Mouse (Mus musculus) liver, adult 2 months (tissue): ENCODE measurements around the gene Cdk6. TPM values are rescaled to one million over a fixed set of nuclear protein-coding genes. Genes with fewer than 3 reads are reported as not detected.
"Not testable (repeated sequence)": the region's sequence is repeated elsewhere in the genome, so short reads cannot be mapped to it uniquely, and the experiment has no call there.

Experiments used
- DNase-seq: peaks from one replicate; pipeline ENCODE4 v3.0.0-alpha.2; 2011; ENCODE audit warnings: low read depth, low spot score; ENCODE audit errors: extremely low read depth
- H3K27ac ChIP-seq: fragments of 200-500 bp; replicated peaks from 2 replicates; pipeline ENCODE4 v1.5.1; 2012; ENCODE audit warnings: low read depth, mild to moderate bottlenecking, control low read depth, inconsistent platforms, low read length; ENCODE audit not compliant: insufficient read depth
- H3K27me3 ChIP-seq: fragments of 200-500 bp; 2 replicates; pipeline ENCODE4 v1.6.1; 2012; ENCODE audit warnings: mild to moderate bottlenecking, moderate library complexity, low read length, inconsistent platforms; ENCODE audit not compliant: control insufficient read depth, insufficient read depth
- H3K36me3 ChIP-seq: fragments of 200-500 bp; 2 replicates; pipeline ENCODE4 v1.6.1; 2012; ENCODE audit warnings: low read length, inconsistent platforms; ENCODE audit not compliant: control insufficient read depth, insufficient read depth
- H3K4me1 ChIP-seq: fragments of 200-500 bp; 2 replicates; pipeline ENCODE4 v1.6.1; 2011; ENCODE audit warnings: low read length; ENCODE audit not compliant: control insufficient read depth, insufficient read depth
- H3K4me3 ChIP-seq: fragments of 200-500 bp; 2 replicates; pipeline ENCODE4 v1.5.1; 2011; ENCODE audit warnings: low read depth, mild to moderate bottlenecking, control low read depth, low read length, moderate library complexity; ENCODE audit not compliant: insufficient read depth
- H3K79me2 ChIP-seq: fragments of 200-500 bp; 2 replicates; pipeline ENCODE4 v1.6.1; 2012; ENCODE audit warnings: inconsistent platforms, mild to moderate bottlenecking, low read length, moderate library complexity; ENCODE audit not compliant: control insufficient read depth, insufficient read depth
- H3K9ac ChIP-seq: fragments of 200-500 bp; 2 replicates; pipeline ENCODE4 v1.6.1; 2012; ENCODE audit warnings: low read depth, mild to moderate bottlenecking, control low read depth, inconsistent platforms, low read length
- CTCF ChIP-seq: fragments of 200-500 bp; IDR thresholded peaks from 2 replicates; pipeline ENCODE4 v1.5.1; 2011; ENCODE audit warnings: low read depth, low read length, control low read depth
- POLR2A ChIP-seq: fragments of 200-500 bp; IDR thresholded peaks from 2 replicates; pipeline ENCODE4 v1.6.1; 2011; ENCODE audit warnings: low read length, control low read depth; ENCODE audit not compliant: insufficient read depth; ENCODE audit errors: extremely low read depth
- WGBS: fragments of 180-500 bp; shearing (Covaris S2); methylation state at CpG from one replicate; pipeline ENCODE4 v1.1.7; 2018; 5-methylcytosine and 5-hydroxymethylcytosine counted together
- polyA plus RNA-seq: library from polyadenylated mRNA; depleted of rRNA; stranded (reverse); fragments of >200 nt; gene quantifications from 2 replicates; pipeline ENCODE4 v1.2.3, GENCODE M21; 2012
- total RNA-seq: library from RNA; depleted of rRNA; stranded (reverse); fragments of >200 nt; gene quantifications from 2 replicates; pipeline ENCODE4 v1.2.3, GENCODE M21; 2014

The Cdk6 gene
- total and polyA plus RNA-seq, 2 experiments = 6.1 to 9.9 TPM

- 97% methylated on average over 6 of the region's 6 CpGs for WGBS
- no peak overlapping the region for H3K9ac ChIP-seq
- H3K79me2 ChIP-seq = peaks cover 4% of the 10 kb centered on the region; the same call in 1 of the 2 replicates
- no peaks in the 10 kb centered on the region for H3K27me3 ChIP-seq
- no peak for TF ChIP-seq CTCF
- no peak for TF ChIP-seq POLR2A
- H3K27ac ChIP-seq = no peak overlapping the region
- H3K4me1 ChIP-seq = peaks cover 4% of the 10 kb centered on the region; the same call in 1 of the 2 replicates
- H3K4me3 ChIP-seq = no peak overlapping the region
- H3K36me3 ChIP-seq = no peaks in the 10 kb centered on the region
- DNase-seq = no peak
Observed at GRCm38 (mm10) chr5:3405503-3405902, 64.2 kb downstream of the Cdk6 start.

GRCm38 (mm10) chr5:3407926-3408325 is 66.6 kb downstream of the Cdk6 start:
- TF ChIP-seq POLR2A = no peak
- TF ChIP-seq CTCF = no peak
- no peak overlapping the region for H3K4me3 ChIP-seq
- no peaks in the 10 kb centered on the region for H3K27me3 ChIP-seq
- WGBS = 39% methylated on average over 9 of the region's 9 CpGs
- H3K36me3 ChIP-seq = no peaks in the 10 kb centered on the region
- peaks cover 4% of the 10 kb centered on the region; the same call in 1 of the 2 replicates for H3K4me1 ChIP-seq
- H3K27ac ChIP-seq = no peak overlapping the region
- H3K9ac ChIP-seq = no peak overlapping the region
- H3K79me2 ChIP-seq = peaks cover 4% of the 10 kb centered on the region; the same call in 1 of the 2 replicates
- no peak for DNase-seq

DNA sequence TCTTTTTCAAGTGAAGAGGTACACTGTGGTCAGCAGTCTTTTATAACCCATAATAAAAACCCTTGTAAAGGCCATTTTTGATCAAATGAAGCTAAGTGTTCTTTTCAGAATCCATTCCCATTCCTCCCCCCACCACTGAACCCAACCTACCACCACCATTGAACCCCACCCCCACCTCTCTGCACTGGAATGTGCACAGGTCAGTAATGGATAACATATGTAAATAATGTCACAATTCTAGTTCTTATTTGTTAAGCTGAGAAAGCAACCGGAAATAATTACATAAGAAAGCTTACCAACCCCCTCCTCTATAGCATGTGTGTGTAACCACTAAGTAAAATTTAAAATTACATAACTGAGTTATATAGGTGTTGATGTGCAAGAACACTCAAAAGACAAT is 76.9 kb downstream of the Cdk6 start:
- H3K9ac ChIP-seq, H3K79me2 ChIP-seq, H3K27ac ChIP-seq, H3K36me3 ChIP-seq, H3K4me3 ChIP-seq, H3K27me3 ChIP-seq, H3K4me1 ChIP-seq: not testable (repeated sequence)
- WGBS = 18% methylated on average over 1 of the region's 1 CpGs
- DNase-seq = peak; percentile 37

DNA sequence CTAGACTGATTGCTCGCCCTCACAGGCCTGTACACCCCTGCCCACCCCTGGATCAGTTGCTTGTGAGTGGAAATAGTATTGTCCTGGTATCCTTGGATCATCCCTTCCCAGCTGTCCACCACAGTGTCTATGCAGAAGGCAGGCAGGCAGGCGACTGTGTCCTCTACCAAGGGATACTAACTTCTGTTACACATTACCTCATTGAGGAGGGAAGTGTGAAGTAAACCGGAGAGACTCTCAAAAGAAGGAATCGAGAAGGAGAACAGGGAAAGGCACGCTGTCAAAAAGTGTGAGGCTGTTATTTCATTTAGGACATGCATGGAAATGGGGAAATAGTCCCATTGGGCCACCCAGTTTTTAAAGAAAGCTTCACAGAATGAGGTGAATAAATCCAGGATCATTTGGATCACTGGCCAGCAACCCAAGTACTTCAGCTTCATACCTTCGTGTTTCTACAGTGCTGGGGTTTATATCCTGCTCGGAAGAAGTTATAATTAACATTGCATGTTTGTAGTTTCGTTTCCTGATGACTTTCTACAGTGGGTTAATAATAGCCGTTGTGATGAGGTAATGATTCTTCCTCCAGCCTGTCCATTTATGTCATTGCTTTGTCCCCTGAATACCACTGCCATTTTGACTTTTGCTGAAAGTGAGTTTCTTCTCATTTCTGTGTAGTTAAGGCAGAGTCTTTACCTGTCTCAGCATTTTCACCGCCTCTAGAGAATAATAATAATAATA is 79.0 kb downstream of the Cdk6 start:
- Histone ChIP-seq H3K27me3 (no peaks in the 10 kb centered on the region), H3K36me3 (no peaks in the 10 kb centered on the region), H3K4me1 (no peaks in the 10 kb centered on the region; the same call in 1 of the 2 replicates), H3K4me3 (no peak overlapping the region), H3K9ac (no peak overlapping the region), H3K79me2 (no peaks in the 10 kb centered on the region; the same call in 1 of the 2 replicates), H3K27ac (no peak overlapping the region)
- 74% methylated on average over 10 of the region's 10 CpGs for WGBS
- TF ChIP-seq POLR2A (no peak), CTCF (no peak)
- peak; percentile 16 for DNase-seq

GRCm38 (mm10) chr5:3420832-3421228 is 79.5 kb downstream of the Cdk6 start:
- H3K27ac ChIP-seq = no peak overlapping the region
- H3K36me3 ChIP-seq = no peaks in the 10 kb centered on the region
- DNase-seq = no peak
- no peak overlapping the region for H3K4me3 ChIP-seq
- H3K79me2 ChIP-seq = no peaks in the 10 kb centered on the region; the same call in 1 of the 2 replicates
- no peaks in the 10 kb centered on the region; the same call in 1 of the 2 replicates for H3K4me1 ChIP-seq
- TF ChIP-seq POLR2A (no peak), CTCF (no peak)
- 87% methylated on average over 3 of the region's 3 CpGs for WGBS
- no peaks in the 10 kb centered on the region for H3K27me3 ChIP-seq
- no peak overlapping the region for H3K9ac ChIP-seq

DNA sequence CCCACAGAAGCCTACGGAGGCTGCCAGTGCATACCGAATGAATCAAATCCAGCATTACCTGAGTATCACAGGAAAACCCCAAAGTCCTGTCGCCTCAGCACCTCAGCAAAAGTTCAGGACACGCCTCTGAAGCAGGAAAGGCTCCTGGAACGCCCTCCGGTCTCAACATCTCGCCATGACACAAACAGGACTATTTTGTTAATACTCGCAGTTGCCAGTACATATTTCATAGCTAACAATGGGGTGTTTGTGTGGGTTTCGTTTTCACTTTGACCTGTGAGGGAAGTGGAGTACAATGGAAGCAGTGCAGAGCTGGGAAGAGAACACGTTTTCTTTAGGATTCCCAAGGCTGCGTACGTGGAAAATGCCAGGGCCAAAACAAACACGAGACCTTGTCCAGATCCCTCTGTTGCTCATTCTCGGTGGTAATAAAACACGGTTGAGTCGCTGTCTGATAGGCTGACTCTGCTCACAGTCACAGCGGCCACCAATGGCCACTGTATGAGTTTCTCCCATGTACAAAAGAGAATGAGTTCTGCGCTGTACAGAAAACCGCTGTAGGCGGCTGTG is 91.9 kb downstream of the Cdk6 start:
- not testable (repeated sequence) for H3K4me1 ChIP-seq, DNase-seq, H3K9ac ChIP-seq, H3K36me3 ChIP-seq, H3K4me3 ChIP-seq, H3K27me3 ChIP-seq, H3K27ac ChIP-seq, H3K79me2 ChIP-seq
- 84% methylated on average over 20 of the region's 20 CpGs for WGBS

GRCm38 (mm10) chr5:3434105-3434504 is 92.8 kb downstream of the Cdk6 start:
- not testable (repeated sequence) for H3K79me2 ChIP-seq, H3K27me3 ChIP-seq, H3K4me1 ChIP-seq, H3K36me3 ChIP-seq, DNase-seq, H3K27ac ChIP-seq, H3K9ac ChIP-seq, H3K4me3 ChIP-seq
- WGBS = 93% methylated on average over 5 of the region's 5 CpGs

GRCm38 (mm10) chr5:3438453-3439003 is 97.2 kb downstream of the Cdk6 start:
- H3K27me3 ChIP-seq, H3K79me2 ChIP-seq, H3K9ac ChIP-seq, H3K36me3 ChIP-seq, H3K4me1 ChIP-seq, H3K4me3 ChIP-seq: not testable (repeated sequence)
- peak; percentile 48 for DNase-seq
- WGBS = 49% methylated on average over 9 of the region's 9 CpGs
- 0 out of 2 replicates have a peak overlapping the region, but pooled peaks have one; percentile 20 for H3K27ac ChIP-seq
